Mouse (Mus musculus) A20 (cell line): Measurements from ENCODE around the gene Hmga2.

Source experiments
- DNase-seq: peaks from one replicate; pipeline ENCODE4 v3.0.0-alpha.2; 2011; ENCODE audit warnings: low read depth, low spot score

The Hmga2 gene

DNA sequence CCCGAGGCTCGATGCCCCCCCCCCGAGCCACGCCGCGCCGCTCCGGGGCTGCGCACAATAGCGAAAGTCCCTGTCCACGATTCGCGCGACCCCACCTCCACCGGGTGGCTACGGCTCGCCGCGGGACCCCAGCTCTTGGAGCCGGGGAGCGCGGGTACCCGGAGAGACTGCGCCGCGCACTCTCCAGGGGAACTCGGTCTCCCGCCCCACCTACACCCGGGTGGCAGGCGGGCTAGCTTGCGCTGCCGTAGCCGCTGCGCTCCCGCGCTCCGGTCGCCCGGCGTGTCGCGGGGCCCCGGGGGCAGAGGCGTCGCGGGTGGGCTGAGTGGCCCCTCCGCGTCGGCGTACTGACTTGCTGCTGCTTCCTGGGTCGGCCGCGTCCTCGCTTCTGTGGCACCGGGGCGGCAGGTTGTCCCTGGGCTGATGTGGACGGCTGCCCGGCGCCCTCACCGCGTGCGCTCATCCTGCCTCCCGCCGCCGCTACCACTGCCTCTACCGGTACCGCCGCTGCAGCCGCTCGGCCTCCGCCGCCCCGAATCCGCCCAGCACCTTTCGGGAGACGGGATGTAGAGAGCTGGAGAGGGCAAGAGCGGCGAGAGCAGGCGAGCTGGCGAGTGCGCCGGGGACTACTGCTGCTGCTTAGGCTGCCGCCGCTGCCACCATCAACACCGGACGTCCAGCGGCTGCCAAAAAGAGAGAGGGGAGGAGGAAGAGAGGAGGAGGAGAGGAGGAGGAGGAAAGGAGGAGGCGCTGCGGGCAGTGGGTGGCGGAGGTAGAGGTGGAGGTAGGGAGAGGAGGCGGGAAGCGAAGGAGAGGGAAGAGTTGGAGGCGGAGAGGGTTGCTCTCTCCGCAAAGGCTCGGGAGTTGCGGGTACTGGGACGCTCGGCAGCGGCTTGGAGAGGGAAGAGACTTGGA lies at the start of gene Hmga2:
Gene Hmga2, minus strand, starts transcription at position 869 of the 915 bp plus-strand sequence.
- DNase-seq = no peak

DNA sequence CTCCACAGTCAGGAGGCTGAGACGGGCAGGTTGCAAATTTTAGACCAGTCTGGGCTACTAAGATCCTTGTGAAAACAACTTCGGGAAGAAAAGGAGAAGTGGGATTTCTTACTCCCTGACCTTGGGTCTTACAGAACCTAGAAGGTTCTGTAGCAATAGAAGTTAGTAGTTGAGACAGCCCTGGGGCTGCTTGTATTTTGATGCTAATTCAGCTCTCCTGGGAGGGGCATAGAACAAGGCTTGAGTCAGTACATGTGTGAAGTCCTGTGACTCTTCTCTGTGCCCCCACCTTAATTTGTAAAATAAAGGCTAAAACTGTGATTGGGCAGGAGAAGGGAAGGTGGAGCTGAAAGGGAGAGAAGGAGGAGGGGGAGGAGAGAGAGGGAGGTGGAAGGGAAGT lies 46.7 kb upstream of the Hmga2 start:
- no peak for DNase-seq

- no peak for DNase-seq
Observed at GRCm38 (mm10) chr10:120521912-120522575, 45.8 kb upstream of the Hmga2 start.

GRCm38 (mm10) chr10:120516311-120516710 lies 40.0 kb upstream of the Hmga2 start:
- no peak for DNase-seq

- DNase-seq = no peak
Observed at GRCm38 (mm10) chr10:120513721-120514120, 37.5 kb upstream of the Hmga2 start.

GRCm38 (mm10) chr10:120512946-120513345 lies 36.7 kb upstream of the Hmga2 start:
- no peak for DNase-seq

GRCm38 (mm10) chr10:120512121-120512520 lies 35.9 kb upstream of the Hmga2 start:
- no peak for DNase-seq

- no peak for DNase-seq
Observed at GRCm38 (mm10) chr10:120503959-120504358, 27.7 kb upstream of the Hmga2 start.

GRCm38 (mm10) chr10:120500794-120501193 lies 24.5 kb upstream of the Hmga2 start:
- DNase-seq = no peak

DNA sequence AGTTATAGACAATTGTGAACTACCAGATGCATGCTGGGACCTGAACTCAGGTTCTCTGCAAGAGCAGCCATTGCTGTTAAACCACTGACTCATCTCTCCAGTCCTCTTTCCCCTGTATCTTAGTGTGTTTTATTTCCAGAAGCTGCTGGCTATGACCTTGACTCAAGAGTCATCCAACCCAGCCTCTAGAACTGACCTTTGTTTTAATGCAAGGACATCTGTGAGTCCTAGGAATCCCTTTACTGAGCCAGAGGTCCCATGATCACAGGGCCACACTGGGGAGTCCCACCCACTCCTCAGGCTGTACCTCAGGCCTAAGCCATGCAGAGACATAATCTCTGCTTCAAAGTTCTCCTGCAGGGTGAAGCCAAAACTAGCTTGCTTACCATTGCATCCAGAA lies 21.8 kb upstream of the Hmga2 start:
- no peak for DNase-seq

- DNase-seq = no peak
Observed at GRCm38 (mm10) chr10:120494653-120495052, 18.4 kb upstream of the Hmga2 start.

GRCm38 (mm10) chr10:120491477-120491876 lies 15.2 kb upstream of the Hmga2 start:
- DNase-seq = no peak

GRCm38 (mm10) chr10:120489611-120490010 lies 13.3 kb upstream of the Hmga2 start:
- no peak for DNase-seq

GRCm38 (mm10) chr10:120488526-120488925 lies 12.3 kb upstream of the Hmga2 start:
- DNase-seq = no peak

DNA sequence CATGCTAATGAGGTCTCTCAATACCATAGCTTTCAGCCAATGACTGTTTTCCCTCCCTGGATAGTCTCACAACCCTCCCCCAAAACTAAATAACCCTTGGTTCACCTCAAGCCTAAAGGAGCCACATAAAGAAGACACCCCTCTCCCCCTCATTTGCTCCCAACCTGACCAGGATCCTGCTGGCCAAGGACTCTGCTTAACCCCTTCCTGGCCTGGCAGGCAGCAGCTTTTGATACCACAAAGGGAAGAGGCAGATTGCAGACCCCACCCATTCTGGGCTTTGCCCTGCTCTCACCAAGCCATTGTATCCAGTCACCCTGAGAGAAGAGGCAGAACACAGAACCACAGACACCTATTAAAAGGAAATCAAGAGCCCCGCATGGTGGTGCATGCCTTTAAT lies 11.6 kb upstream of the Hmga2 start:
- DNase-seq = no peak

DNA sequence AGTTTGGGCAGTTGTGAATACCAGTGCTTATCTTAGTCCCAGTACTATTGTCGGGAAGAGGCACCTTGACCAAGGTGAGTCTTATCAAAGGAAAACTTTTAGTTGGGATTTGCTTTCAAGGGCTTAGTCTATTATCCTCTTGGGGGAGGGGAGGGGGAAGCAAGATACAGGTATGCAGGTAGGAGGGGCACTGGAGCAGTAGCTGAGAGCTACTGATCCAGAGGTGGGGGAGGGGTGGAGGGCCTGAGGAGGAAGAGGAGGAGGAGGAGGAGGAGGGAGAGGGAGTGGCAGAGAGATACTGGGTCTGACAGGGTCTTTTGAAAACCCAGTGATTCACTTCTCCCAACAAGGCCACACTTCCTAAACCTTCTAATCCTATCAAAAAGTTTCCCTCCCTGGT lies 9.2 kb upstream of the Hmga2 start:
- no peak for DNase-seq

GRCm38 (mm10) chr10:120484144-120484543 lies 7.9 kb upstream of the Hmga2 start:
- no peak for DNase-seq

- no peak for DNase-seq
Observed at GRCm38 (mm10) chr10:120478164-120478563, 1.9 kb upstream of the Hmga2 start.

- no peak for DNase-seq
Observed at GRCm38 (mm10) chr10:120477501-120477900, 1.2 kb upstream of the Hmga2 start.

DNA sequence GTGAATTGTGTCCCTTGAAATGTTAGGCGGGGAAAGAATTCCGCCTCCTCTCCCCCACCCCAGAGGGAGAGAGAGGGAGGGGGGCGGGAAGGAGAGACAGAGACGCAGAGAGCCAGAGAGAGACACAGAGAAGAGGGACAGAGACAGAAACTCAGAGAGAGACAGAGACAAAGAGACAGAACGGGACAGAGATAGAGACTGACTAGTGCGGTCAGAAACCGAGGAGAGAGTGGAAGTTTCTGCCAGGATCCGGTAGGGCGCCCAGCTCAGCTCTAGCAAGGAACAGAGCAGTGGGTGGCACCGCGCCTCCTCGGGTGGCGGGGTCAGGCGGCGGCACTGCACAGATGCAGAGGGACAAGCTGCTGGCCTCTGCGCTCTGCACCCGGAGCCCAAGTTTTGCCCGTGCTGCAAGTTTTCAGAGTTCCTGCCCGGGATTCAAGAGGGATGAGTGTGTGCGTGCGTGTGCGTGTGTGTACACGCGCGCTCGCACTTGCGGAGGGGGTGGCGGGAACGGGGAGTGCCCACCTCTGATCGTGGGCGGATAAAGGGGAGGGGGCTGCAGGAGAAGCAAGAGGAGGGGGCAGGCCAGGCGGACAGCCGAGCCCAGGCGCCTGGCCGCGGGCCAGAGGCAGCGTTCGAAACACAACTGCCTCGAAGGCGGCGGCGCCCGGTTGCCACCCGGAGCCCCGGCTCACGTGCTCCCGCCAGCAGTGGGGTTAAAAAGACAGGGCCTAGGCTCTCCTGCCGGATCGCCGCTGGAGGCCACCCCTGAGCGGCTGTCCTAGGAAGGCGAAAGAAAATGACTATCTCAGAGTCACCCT lies 457 bp upstream of the Hmga2 start:
- DNase-seq = no peak

DNA sequence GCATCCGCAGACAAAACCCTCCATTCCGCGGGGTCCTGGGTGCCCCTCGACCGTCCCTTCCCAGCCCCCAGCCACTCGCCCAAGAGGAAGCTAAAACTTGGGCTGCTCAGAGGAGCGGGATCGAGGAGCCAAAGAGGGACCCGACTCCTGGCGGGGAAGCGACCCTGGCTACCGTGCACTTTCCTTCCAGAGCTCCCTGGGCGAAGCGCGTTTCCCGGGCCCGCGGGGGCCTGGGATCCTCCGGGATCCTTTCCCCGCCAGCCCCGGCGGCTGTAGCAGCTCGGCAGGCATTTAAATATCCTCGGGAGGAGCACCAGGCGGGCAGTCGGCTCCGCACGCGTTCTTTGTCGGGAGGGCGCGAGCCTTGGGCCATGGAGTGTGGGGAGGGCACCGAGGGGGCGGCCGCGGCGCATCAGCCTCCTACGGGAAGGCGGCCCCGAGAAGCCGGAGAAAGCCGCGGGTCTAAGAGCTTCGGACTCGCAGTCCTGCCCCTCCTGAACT lies 1.2 kb downstream of the Hmga2 start:
- no peak for DNase-seq

DNA sequence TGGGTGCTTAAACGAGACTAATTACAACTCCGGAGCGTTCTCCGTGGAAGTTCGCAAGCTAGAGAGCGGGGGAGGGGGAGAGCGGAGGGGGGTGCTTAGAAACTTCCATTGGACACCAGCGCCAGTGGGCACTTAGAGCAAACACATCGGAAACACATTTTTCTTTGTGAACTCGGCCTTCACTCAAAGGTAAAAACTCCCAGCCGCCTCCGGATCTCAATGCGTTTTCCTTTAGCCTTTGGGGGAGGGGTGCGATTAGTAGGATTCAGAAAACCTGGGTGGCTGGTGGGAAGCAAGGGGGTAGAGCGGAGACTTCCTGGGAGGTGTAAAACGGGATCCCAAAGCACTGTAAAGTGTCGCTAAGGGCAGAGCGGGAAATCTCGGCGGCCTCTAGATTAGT lies 2.0 kb downstream of the Hmga2 start:
- no peak for DNase-seq
